Mouse (Mus musculus) limb, embryonic 15.5 days (tissue): ENCODE measurements around the gene Usp54. TPM values are rescaled to one million over a fixed set of nuclear protein-coding genes. Genes with fewer than 3 reads are reported as not detected.
A peak's percentile ranks its signal among the peaks of the same experiment; 100 is the strongest.

Experiments used
- ATAC-seq: fragments of 200-750 bp; cut with Nextera tagmentation; 2 replicates; pipeline ENCODE4 v1.8.0; 2017; ENCODE audit warnings: low read depth, moderate TSS enrichment; ENCODE audit not compliant: insufficient number of reproducible peaks, low FRiP score, low TSS enrichment
- H3K27ac ChIP-seq: fragments of 300-500 bp; sonication (generic); 2 replicates; pipeline ENCODE4 v1.5.1; 2015; ENCODE audit warnings: moderate library complexity, mild to moderate bottlenecking, inconsistent platforms
- H3K27me3 ChIP-seq: fragments of 300-500 bp; sonication (generic); 2 replicates; pipeline ENCODE4 v1.6.1; 2015; ENCODE audit warnings: inconsistent platforms
- H3K36me3 ChIP-seq: fragments of 300-500 bp; sonication (generic); 2 replicates; pipeline ENCODE4 v1.6.1; 2015; ENCODE audit warnings: inconsistent platforms
- H3K4me1 ChIP-seq: fragments of 300-500 bp; sonication (generic); 2 replicates; pipeline ENCODE4 v1.6.1; 2015; ENCODE audit warnings: inconsistent platforms
- H3K4me2 ChIP-seq: fragments of 300-500 bp; sonication (generic); 2 replicates; pipeline ENCODE4 v1.6.1; 2015; ENCODE audit warnings: mild to moderate bottlenecking, inconsistent platforms
- H3K4me3 ChIP-seq: fragments of 300-500 bp; sonication (generic); 2 replicates; pipeline ENCODE4 v1.5.1; 2015; ENCODE audit warnings: mild to moderate bottlenecking, inconsistent platforms
- H3K9ac ChIP-seq: fragments of 300-500 bp; sonication (generic); 2 replicates; pipeline ENCODE4 v1.6.1; 2015; ENCODE audit warnings: inconsistent platforms
- H3K9me3 ChIP-seq: fragments of 300-500 bp; sonication (generic); 2 replicates; pipeline ENCODE4 v1.6.1; 2016; ENCODE audit warnings: inconsistent platforms
- WGBS: fragments of 180-500 bp; shearing (Covaris S2); methylation state at CpG from one replicate; pipeline ENCODE4 v1.1.7; 2015; 5-methylcytosine and 5-hydroxymethylcytosine counted together
- polyA plus RNA-seq: library from polyadenylated mRNA; unstranded; fragments of >200 nt; fragmentation: Nextera tagmentation; extraction: Ambion mirVana; gene quantifications from 2 replicates; pipeline ENCODE4 v1.2.1, GENCODE M21; 2015

Usp54 gene
- polyA plus RNA-seq = 6.7 and 7.2 TPM in 2 replicates

DNA sequence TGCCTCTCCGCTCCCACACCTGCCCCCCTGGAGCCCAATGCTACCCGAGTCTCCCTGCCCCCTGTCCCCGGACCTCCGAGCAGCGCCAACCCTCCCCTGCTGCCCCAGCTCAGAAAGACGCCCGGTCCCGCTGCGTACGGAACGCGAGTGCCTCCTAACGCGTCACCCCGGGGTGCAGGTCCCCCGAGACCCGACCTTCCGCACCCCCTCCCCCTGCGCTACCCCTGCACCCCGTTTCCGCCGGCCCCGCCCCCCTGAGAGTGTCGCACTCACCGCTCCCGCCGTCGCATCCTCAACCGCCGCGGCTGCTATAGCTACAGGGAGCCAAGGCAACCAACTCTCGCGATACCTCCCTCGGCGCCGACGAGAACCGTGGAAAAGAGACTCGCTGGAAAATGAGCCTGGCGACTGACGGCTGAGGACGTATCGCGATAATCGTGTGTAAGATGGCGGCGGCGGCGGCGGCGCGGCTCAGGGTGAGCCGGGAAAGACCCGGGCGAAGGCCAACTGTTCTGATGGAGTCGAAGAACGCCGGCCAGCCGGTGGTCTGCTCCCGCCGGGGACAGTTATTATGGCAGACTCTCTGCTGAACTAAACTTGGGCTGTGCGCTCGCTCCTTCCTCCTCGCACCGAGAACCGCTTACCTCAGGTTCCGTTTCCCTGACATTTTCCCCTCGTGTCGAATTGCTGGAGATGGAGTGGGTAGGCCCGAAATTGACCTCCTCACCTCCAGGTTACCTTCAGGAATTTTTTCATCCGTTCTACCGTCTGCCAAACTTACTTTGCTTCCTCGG lies at the start of gene Usp54:
Usp54 (minus strand) TSS at position 420 of the 794 bp plus-strand sequence.
- H3K9me3 ChIP-seq = no peaks in the 10 kb centered on the region
- H3K4me1 ChIP-seq = peaks cover 5% of the 10 kb centered on the region
- H3K9ac ChIP-seq = peak within 1 kb of the TSS; percentile 84
- H3K4me2 ChIP-seq = peak within 1 kb of the TSS; percentile 76
- peak within 1 kb of the TSS; percentile 94 for H3K27ac ChIP-seq
- WGBS = under 1% methylated on average over 72 of the region's 73 CpGs
- no peaks in the 10 kb centered on the region for H3K36me3 ChIP-seq
- no peaks in the 10 kb centered on the region for H3K27me3 ChIP-seq
- H3K4me3 ChIP-seq = peak within 1 kb of the TSS; percentile 75
- ATAC-seq = peak; percentile 89

DNA sequence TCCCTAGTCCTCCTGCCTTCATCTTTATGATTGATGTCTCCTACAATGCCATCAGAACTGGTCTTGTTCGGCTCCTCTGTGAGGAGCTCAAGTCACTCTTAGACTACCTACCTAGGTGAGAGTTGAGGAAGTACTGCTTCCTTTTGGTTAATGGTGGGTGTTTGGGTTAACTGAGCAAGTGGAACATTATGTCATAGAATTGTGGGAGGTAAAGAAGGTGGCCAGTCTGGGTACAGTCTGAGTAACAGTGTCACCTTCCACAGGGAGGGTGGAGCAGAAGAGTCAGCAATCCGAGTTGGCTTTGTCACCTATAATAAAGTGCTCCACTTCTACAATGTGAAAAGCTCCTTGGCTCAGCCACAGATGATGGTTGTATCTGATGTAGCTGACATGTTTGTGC lies 48.1 kb upstream of the Usp54 start:
- no peak for ATAC-seq
- no peaks in the 10 kb centered on the region for H3K9me3 ChIP-seq

DNA sequence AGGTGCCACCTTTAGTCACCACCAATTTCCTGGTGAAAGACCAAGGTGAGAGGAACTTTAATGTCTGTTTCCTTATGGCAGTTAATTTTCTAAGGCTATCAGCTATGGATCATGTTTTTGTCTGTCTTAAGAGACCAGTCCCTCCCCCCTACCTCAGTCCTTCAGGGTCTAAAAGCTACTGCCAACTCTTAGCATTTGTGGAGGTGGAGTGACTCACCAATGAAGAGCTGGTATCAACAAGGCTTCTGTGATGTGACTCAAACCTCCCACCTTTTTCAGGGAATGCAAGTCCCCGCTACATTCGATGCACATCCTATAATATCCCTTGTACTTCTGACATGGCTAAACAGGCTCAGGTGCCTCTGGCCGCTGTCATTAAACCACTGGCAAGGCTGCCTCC lies 45.7 kb upstream of the Usp54 start:
- H3K4me1 ChIP-seq = no peaks in the 10 kb centered on the region
- H3K4me3 ChIP-seq = no peak overlapping the region
- H3K4me2 ChIP-seq = no peak overlapping the region
- no peak overlapping the region for H3K27ac ChIP-seq
- no peaks in the 10 kb centered on the region for H3K27me3 ChIP-seq
- H3K9me3 ChIP-seq = no peaks in the 10 kb centered on the region
- no peak for ATAC-seq
- no peak overlapping the region for H3K9ac ChIP-seq
- H3K36me3 ChIP-seq = peaks cover 97% of the 10 kb centered on the region
- WGBS = 97% methylated on average over 3 of the region's 3 CpGs

More for the DNA sequence above, 48.1 kb upstream of the Usp54 start:
- H3K9ac ChIP-seq = no peak overlapping the region
- H3K36me3 ChIP-seq = peaks cover 98% of the 10 kb centered on the region
- no peaks in the 10 kb centered on the region for H3K27me3 ChIP-seq
- no peak overlapping the region for H3K27ac ChIP-seq
- H3K4me3 ChIP-seq = no peak overlapping the region
- no peak overlapping the region for H3K4me2 ChIP-seq
- 85% methylated on average over 2 of the region's 2 CpGs for WGBS
- 0 out of 2 replicates have a peak, but pooled peaks cover 2% of the 10 kb centered on the region for H3K4me1 ChIP-seq

DNA sequence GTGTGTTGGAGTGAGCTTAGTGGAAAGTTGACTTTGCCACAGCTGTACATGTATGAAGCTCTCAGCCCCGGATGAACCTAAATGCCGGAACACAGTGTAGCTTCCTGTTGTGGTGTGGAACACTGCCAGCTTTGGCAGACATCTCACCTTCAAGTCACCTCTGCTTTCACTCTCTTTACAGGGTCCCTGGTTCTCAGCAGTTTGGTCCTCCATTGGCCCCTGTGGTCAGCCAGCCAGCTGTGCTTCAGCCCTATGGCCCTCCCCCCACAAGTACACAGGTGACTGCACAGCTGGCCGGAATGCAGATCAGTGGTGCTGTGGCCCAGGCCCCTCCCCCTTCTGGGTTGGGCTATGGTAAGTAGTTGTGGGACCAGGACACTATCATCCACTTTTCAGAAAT lies 41.6 kb upstream of the Usp54 start:
- H3K27ac ChIP-seq = no peak overlapping the region
- no peak for ATAC-seq
- no peak overlapping the region for H3K4me3 ChIP-seq
- no peak overlapping the region for H3K9ac ChIP-seq
- no peaks in the 10 kb centered on the region for H3K9me3 ChIP-seq
- no peaks in the 10 kb centered on the region for H3K4me1 ChIP-seq
- peaks cover 99% of the 10 kb centered on the region for H3K36me3 ChIP-seq
- no peak overlapping the region for H3K4me2 ChIP-seq
- no peaks in the 10 kb centered on the region for H3K27me3 ChIP-seq
- WGBS = 61% methylated on average over 3 of the region's 3 CpGs

DNA sequence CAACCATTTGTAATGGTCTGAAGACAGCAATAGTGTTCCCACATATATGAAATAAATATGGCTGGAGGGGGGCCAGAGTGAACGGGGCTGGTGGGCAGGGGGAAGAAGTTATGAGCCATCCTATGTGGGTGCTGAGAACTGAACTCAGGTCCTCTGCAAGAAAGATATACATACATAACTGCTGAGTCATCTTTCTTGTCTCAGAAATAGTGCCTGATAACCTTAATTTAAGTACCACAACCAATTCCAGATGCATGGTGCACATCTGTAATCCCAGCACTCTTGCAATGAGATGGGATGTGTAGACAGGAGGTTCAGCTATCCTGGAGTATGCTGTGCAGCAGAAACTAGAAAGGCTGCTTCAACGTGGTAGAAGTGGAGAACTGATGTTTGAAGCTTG lies 40.9 kb upstream of the Usp54 start:
- no peak for ATAC-seq
- 90% methylated on average over 2 of the region's 2 CpGs for WGBS
- H3K4me3 ChIP-seq = no peak overlapping the region

DNA sequence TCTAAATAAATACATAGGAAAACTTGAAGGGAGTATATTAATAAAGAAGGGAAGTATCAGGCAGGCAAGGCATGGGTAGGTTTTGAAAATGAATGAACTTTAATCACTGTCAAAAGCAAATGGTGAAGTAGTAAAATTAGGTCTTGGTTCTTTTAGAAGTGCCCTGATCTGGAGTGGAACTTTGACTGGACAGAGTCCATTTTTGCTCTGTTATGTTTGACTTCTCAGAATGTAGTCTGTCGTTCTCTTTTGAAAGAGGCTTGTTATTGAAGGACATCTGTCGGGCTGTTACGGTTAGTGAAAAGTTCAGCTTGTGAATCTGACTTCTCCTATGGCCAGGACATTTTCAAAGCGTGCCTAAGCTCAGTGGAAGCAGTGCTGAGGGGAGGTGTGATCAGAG lies 37.0 kb upstream of the Usp54 start:
- no peak overlapping the region for H3K4me3 ChIP-seq
- no peak overlapping the region for H3K27ac ChIP-seq
- H3K36me3 ChIP-seq = peaks cover 69% of the 10 kb centered on the region
- H3K4me1 ChIP-seq = peaks cover 9% of the 10 kb centered on the region
- no peaks in the 10 kb centered on the region for H3K27me3 ChIP-seq
- no peaks in the 10 kb centered on the region for H3K9me3 ChIP-seq
- H3K4me2 ChIP-seq = no peak overlapping the region
- ATAC-seq = no peak
- H3K9ac ChIP-seq = no peak overlapping the region
- WGBS = 94% methylated on average over 4 of the region's 4 CpGs

More for the DNA sequence above, 40.9 kb upstream of the Usp54 start:
- no peak overlapping the region for H3K27ac ChIP-seq
- H3K36me3 ChIP-seq = peaks cover 98% of the 10 kb centered on the region
- H3K27me3 ChIP-seq = no peaks in the 10 kb centered on the region
- H3K9ac ChIP-seq = no peak overlapping the region
- no peaks in the 10 kb centered on the region; the same call in 1 of the 2 replicates for H3K4me1 ChIP-seq
- H3K9me3 ChIP-seq = no peaks in the 10 kb centered on the region
- H3K4me2 ChIP-seq = no peak overlapping the region

DNA sequence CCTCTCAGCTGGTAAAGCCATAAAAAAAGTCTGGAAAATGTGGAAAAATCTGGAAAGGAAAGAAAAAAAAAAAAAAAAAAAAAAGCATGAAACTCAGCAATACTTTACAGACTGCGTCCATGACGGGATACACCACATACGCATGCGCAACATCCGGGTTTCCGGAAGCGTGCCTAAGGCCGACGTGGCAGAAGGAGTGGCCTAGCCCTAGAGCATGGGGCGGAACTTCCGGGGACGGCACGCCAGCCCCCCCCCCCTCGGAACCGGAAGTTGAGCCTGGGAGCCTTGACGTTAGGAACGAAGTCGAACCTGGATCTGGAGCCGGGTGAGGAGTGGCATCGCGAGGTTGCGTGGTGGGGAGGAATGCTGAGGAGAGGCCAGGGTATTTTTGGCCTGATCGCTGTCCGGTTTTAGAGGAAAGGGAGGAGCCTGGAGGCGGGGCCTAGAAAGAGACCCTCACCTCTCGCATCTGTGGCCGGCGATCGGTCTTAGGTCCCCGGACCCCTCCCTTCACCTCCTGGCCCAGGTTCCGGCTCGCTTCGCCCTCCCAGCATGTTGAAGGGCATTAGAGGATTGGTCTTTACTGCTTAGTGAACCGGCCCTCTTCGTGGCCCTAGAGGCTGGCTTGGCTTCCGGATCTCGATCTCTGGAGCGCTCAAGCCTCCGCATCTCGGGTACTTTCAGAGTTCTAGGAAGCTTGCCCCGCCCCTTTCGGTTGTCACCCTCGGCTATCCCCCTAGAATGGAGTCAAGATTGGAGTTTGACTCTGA lies 33.4 kb upstream of the Usp54 start, which contains the start of gene Sec24c:
Sec24c (plus strand) TSS at position 245 of the 770 bp plus-strand sequence.
- Histone ChIP-seq H3K36me3 (peaks cover 33% of the 10 kb centered on the region), H3K4me2 (peak within 1 kb of the TSS; percentile 59), H3K4me1 (peaks cover 9% of the 10 kb centered on the region), H3K9ac (peak within 1 kb of the TSS; percentile 75), H3K9me3 (no peaks in the 10 kb centered on the region), H3K27me3 (no peaks in the 10 kb centered on the region), H3K4me3 (peak within 1 kb of the TSS; percentile 82), H3K27ac (peak within 1 kb of the TSS; percentile 97)
- WGBS = under 1% methylated on average over 43 of the region's 43 CpGs
- ATAC-seq = peak; percentile 95

DNA sequence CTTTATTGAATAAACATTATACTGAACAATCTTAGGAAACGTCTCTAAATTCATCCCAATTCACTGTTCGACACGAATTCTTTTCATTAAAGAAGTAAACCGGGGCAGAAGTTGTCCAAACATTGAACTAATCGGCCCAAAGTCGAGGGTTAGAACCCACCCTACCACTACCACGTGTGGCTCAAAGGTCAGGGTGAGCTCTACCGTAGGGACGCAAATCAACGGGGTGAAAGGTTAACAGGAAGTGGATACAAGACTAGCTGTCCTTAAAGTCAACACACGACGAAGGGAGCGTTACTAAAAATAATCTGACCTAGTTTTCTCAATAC lies 32.8 kb upstream of the Usp54 start:
- no peak for ATAC-seq
- peak overlapping the region; percentile 82 for H3K4me3 ChIP-seq
- WGBS = 12% methylated on average over 13 of the region's 13 CpGs
- H3K9ac ChIP-seq = no peak overlapping the region
- H3K4me1 ChIP-seq = peaks cover 9% of the 10 kb centered on the region
- no peaks in the 10 kb centered on the region for H3K27me3 ChIP-seq
- peaks cover 28% of the 10 kb centered on the region for H3K36me3 ChIP-seq
- H3K27ac ChIP-seq = peak overlapping the region; percentile 94
- H3K9me3 ChIP-seq = no peaks in the 10 kb centered on the region
- H3K4me2 ChIP-seq = peak overlapping the region; percentile 59

DNA sequence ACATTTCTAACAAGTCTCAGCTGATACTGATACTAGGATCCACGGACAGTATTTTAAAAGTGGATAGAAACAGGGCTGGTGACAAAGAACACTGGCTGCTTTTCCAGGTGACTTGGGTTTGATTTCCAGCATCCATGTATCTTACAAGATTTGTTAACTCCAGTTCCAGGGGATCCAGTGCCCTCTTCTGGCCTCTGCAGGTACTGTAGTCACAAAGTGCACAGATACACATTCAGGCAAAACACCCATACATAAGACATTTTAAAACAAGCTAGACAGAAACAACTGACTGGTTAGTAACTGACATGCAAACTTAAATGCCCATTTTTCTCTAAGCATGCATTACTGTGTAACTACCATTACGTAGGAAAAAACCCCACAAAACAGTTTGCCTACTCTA lies 32.1 kb upstream of the Usp54 start:
- Histone ChIP-seq H3K4me2 (no peak overlapping the region), H3K27ac (no peak overlapping the region), H3K4me1 (peaks cover 9% of the 10 kb centered on the region), H3K9me3 (no peaks in the 10 kb centered on the region), H3K4me3 (no peak overlapping the region), H3K36me3 (peaks cover 21% of the 10 kb centered on the region), H3K9ac (no peak overlapping the region), H3K27me3 (no peaks in the 10 kb centered on the region)
- 96% methylated on average over 2 of the region's 2 CpGs for WGBS
- no peak for ATAC-seq

DNA sequence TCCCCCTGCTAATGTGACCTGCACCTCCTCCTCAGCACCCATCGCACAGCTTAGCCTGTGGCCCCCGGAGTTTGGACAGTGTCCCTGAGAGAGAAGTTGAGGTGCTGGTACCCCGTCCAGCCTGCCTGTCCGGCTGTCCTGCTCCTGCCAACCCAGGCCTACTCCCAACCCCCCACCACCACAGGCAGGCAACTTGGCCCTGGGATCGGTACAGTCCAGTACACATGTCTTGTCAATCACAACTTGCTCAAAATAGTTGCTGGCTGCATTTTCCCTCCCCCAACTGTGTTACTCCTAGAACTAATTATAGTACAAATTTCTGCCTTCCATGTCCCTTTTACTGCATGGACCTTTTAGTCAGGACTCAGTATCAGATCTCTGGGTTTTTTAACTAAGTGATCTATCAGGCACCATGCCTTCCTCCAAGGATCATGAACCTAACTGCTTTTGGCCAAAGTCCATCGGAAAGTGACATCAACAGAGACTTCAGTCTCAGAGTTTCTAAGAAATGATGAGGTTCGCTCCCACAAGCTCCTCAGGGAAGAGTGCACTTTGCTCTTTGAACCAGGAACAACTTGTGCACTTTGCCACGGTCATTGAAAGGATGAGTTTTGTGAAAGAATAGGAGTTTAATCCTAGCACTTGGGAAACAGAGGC lies 27.4 kb upstream of the Usp54 start, which contains the start of gene Synpo2l:
Synpo2l (minus strand) TSS at position 201 of the 657 bp plus-strand sequence.
- peaks cover 10% of the 10 kb centered on the region for H3K4me1 ChIP-seq
- 0 out of 2 replicates have a peak within 1 kb of the TSS, but pooled peaks have one; percentile 11 for H3K27ac ChIP-seq
- no peaks in the 10 kb centered on the region for H3K9me3 ChIP-seq
- H3K4me2 ChIP-seq = no peak within 1 kb of the TSS
- no peak for ATAC-seq
- no peaks in the 10 kb centered on the region for H3K27me3 ChIP-seq
- H3K36me3 ChIP-seq = no peaks in the 10 kb centered on the region
- no peak within 1 kb of the TSS for H3K9ac ChIP-seq
- 76% methylated on average over 8 of the region's 8 CpGs for WGBS
- H3K4me3 ChIP-seq = no peak within 1 kb of the TSS

DNA sequence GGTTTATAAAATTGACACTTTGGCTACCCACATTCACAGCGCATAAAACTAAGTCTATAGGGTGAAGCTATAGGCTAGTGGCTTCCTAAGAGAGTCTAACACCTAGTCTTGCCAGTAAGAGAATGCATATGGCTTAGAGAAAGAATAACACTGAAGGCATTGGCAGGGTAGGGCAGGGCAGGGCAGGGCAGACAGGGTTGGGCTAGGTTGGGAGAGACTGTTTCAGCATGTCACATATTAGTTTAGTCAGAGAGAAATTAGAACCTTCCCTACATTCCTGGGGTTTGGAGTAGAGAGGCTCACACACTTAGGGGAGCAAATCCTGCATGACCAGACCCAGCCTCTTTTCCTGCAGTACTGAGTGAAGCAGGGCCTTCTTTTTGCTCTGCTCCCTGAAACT lies 26.6 kb upstream of the Usp54 start:
- 58% methylated on average over 1 of the region's 1 CpGs for WGBS
- H3K4me3 ChIP-seq = no peak overlapping the region
- H3K27me3 ChIP-seq = no peaks in the 10 kb centered on the region
- H3K36me3 ChIP-seq = no peaks in the 10 kb centered on the region
- peaks cover 12% of the 10 kb centered on the region for H3K4me1 ChIP-seq
- H3K9me3 ChIP-seq = no peaks in the 10 kb centered on the region
- H3K4me2 ChIP-seq = no peak overlapping the region
- 0 out of 2 replicates have a peak overlapping the region, but pooled peaks have one; percentile 11 for H3K27ac ChIP-seq
- H3K9ac ChIP-seq = no peak overlapping the region
- no peak for ATAC-seq
